Mouse (Mus musculus) ovary, adult 18-20 months (tissue): ENCODE data around the gene Hist1h2ad.
A peak's percentile ranks its signal among the peaks of the same experiment; 100 is the strongest.
"Not testable (repeated sequence)": the region's sequence is repeated elsewhere in the genome, so short reads cannot be mapped to it uniquely, and the experiment has no call there.

ENCODE experiments used
- DNase-seq: peaks from one replicate; pipeline ENCODE4 v3.0.0; 2022; ENCODE audit warnings: low spot score, mixed read lengths

Gene Hist1h2ad

DNA sequence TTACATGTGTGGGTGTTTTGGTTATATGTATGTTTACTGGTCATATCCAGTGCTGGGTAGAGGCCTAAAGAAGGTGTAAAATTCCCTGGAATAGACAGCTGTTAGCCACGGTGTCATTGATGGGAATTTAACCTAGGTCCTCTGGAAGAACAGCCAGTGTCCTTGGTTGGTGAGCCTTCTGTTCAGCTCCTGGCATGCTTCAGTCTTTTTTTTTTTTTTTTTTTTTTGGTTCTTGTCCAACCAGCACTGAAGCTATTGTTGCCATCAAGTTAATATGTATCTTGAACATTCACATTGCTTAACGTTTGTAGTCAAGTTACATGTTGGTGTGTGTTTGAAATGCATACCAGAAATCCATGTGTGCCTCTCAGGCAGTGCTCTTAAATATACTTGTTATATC is 9.7 kb upstream of the Hist1h2ad start:
- no peak for DNase-seq

DNA sequence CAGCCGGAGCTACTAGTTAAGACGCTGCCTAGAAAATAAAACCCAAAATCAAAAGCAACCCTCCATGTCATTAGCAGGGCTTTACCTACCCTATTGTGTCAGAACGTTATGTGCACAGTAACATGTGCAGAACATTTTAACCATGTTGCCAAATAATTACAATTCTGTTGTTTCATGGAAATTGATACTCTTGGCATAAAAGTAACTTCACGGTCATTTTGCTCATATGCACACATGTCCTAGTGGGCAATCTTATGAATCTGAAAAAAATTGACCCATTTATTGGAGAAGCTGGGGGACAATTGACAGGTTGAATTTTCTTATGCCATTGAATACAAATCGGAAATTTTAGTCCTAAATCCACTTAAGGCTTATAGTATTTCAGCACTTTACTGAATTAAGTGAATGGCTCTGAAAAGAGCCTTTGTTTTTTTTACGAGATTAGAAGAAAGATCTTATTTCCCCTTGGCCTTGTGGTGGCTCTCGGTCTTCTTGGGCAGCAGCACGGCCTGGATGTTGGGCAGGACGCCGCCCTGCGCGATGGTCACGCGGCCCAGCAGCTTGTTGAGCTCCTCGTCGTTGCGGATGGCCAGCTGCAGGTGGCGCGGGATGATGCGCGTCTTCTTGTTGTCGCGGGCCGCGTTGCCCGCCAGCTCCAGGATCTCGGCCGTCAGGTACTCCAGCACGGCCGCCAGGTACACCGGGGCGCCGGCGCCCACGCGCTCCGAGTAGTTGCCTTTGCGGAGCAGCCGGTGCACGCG is 3.7 kb upstream of the Hist1h2ad start:
- not testable (repeated sequence) for DNase-seq

DNA sequence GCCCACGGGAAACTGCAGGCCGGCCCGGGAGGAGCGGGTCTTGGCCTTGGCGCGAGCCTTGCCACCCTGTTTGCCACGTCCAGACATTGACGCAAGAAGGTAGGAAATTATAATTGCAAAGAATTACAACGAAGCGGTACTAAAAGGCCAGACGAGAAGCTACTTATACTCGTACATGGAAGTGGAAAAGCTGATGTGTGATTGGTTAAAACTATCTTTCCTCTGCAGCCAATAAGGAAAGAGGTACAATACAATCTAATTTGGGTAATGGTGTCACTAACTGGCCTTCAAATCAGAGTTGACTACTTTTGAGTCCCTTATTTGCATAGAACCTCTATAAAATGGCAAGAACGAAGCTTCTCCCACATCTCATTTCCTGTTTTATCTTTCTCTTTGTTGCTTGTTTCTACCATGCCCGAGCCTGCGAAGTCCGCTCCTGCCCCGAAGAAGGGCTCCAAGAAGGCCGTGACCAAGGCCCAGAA is 3.1 kb upstream of the Hist1h2ad start, which contains the start of the genes Hist1h2ae and Hist1h2bg:
TSS of gene Hist1h2ae (minus strand) at position 199 of the 482 bp plus-strand sequence.
TSS of gene Hist1h2bg (plus strand) at position 375 of the 482 bp plus-strand sequence.
- DNase-seq: peak; percentile 66

DNA sequence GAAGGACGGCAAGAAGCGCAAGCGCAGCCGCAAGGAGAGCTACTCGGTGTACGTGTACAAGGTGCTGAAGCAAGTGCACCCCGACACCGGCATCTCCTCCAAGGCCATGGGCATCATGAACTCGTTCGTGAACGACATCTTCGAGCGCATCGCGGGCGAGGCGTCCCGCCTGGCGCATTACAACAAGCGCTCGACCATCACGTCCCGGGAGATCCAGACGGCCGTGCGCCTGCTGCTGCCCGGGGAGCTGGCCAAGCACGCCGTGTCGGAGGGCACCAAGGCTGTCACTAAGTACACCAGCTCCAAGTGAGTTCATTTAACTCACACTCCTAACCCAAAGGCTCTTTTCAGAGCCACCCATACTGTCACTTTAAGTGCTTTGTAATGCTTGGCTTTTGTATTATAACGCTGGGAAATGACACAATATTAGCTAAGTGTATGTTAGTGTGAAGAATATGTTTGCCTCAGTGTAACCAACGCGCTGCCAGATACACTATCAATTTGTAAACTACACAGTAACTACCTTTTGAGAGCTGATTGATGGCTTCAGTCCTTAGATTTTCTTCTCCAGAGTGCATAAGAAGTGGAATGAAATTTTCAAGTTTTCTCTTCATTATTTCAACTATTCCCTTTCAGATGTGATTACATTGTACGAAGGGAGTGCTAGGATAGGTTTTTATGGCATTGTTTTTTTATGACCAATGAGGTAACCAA is 2.5 kb upstream of the Hist1h2ad start:
- not testable (repeated sequence) for DNase-seq

DNA sequence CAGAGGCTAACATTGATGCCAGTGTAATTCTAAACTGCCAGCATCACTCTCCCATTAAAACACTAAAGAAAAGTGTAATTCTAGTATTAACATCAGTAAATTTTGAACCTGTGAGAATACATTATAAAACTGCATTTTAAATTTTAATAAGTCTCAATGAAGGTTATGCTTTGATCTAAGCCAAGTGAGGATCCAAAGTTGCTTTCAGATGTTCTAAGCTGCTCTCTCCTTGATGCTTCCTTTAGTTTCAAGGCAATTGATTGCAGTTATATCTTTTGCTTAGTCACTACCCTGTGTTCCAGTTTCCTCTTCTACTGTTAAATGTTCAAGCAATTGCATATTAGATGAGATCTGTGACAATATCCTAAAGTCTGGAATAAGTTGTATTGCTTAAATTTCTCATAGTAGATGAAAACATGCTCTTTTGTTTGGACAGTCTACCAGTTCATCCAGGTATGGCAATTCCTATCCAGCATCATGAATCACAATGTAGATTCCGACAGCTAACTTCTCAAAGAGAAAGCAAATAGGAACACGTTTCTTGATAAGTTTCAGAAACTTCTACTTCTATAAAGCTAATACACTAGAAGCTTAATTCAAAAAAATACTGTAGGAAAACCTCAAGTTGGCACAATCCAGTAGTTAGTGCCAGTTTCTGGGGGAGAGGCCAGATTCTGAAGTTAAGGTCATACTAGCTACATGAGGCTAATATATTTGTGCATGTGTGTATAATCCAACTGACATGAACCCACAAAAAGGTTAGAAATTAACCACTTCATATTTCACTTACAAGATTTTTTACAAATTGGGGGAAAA is 1.8 kb upstream of the Hist1h2ad start:
- DNase-seq: no peak

DNA sequence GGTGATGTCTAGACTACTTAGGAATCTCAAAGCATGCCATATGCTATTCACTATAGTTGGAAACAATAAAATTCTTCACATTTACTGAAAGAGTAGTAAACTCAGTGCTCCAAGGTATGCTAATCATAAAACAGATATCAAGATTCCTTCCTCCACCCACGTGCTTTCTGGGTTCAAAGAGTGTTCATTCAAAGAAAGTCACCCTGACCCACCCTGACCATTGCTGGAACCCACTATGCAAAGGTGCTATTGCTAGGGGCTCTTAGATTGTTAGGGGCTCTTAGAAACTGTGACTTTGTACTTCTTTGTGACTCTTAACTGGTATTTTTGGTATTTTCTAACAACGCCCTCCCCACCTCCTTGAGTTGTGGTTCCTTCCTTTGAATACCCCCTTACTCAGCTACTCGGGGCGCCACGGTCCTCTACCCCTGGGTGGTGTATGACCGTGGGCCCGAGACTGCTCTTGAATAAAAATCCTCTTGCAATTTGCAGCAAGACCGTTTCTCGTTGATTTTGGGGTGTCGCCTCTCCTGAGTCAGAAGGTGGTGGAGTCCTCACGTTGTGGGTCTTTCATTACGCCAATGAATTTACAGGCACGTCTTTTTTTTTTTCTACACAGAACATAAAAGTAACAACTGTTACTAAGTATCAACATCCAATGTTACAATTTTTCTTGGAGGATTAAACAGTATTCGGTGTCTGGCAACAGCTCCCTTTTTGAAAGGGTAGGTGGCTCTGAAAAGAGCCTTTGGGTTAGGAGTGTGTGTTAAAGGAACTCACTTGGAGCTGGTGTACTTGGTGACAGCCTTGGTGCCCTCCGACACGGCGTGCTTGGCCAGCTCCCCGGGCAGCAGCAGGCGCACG is 915 bp upstream of the Hist1h2ad start:
- not testable (repeated sequence) for DNase-seq

DNA sequence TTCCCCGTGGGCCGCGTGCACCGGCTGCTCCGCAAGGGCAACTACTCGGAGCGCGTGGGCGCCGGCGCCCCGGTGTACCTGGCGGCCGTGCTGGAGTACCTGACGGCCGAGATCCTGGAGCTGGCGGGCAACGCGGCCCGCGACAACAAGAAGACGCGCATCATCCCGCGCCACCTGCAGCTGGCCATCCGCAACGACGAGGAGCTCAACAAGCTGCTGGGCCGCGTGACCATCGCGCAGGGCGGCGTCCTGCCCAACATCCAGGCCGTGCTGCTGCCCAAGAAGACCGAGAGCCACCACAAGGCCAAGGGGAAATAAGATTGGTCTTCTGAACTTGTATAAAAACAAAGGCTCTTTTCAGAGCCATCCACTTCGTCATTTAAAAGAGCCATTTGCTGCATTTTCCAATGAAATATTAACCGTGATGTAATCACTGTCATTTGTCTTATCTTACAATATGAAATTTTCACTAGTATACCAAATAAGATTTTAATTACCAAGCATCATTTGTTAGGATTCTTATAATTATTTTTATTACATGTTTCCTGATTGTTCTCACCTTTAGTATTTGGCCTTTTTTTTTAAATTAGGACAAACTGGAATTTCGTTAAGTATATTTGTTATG is 477 bp downstream of the Hist1h2ad start:
- DNase-seq: not testable (repeated sequence)

DNA sequence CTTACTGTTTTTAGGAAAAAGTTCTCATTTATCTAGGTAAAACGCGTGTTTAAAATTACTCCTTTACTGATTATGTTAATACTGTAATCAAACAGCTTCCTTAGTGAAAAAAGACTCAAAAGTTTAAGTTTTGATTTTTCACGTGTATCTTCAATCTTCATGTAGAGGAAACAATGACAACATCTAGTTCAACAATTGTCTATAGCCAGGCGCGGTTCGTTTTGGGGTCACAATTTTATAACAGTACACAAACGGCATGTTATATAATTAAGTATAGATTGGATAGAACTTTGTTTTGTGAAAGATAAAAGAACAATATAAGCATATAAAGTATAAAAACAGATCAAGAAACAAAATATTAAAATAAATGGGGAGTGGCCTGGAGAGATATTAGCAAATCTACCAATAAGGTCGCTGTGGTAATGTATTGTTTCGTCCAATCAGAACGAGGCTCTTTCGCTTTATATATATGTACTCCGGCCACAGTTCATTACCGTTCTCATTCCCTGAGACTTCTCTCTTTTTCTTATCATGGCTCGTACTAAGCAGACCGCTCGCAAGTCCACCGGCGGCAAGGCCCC is 1.2 kb downstream of the Hist1h2ad start, which contains the start of gene Hist1h3d:
TSS of gene Hist1h3d (plus strand) at position 493 of the 581 bp plus-strand sequence.
- DNase-seq: no peak

DNA sequence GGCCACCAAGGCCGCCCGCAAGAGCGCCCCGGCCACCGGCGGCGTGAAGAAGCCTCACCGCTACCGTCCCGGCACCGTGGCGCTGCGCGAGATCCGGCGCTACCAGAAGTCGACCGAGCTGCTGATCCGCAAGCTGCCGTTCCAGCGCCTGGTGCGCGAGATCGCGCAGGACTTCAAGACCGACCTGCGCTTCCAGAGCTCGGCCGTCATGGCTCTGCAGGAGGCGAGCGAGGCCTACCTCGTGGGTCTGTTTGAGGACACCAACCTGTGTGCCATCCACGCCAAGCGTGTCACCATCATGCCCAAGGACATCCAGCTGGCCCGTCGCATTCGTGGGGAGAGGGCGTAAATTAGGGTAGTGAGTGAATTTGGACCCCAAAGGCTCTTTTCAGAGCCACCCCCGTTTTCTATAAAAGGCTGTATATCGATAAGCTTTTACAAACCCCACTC is 1.7 kb downstream of the Hist1h2ad start:
- not testable (repeated sequence) for DNase-seq

DNA sequence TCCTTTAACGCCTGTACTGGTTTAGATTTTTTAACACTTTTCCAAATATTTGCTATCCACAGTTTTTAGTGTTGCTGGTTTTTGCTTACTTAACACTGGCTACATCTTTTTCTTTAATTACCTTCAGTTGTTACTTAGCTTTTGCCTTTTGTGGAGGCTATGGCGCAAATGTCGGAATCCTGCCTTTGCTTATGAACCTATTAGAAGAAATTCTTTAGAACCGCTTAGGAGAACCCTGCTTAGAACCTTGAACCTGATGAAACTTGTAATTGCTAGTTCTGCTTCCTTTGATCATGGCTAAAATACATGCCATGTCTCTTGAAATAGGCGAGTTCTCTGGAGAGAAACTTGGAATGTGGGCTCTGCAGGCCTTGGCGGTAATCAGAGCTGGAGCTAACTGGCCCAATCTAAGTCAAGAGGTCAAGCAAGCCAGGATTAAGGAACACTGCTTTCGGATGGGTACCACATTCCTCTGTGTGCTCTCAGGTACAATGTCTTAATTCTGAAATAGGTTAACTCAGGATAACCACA is 2.2 kb downstream of the Hist1h2ad start:
- no peak for DNase-seq

DNA sequence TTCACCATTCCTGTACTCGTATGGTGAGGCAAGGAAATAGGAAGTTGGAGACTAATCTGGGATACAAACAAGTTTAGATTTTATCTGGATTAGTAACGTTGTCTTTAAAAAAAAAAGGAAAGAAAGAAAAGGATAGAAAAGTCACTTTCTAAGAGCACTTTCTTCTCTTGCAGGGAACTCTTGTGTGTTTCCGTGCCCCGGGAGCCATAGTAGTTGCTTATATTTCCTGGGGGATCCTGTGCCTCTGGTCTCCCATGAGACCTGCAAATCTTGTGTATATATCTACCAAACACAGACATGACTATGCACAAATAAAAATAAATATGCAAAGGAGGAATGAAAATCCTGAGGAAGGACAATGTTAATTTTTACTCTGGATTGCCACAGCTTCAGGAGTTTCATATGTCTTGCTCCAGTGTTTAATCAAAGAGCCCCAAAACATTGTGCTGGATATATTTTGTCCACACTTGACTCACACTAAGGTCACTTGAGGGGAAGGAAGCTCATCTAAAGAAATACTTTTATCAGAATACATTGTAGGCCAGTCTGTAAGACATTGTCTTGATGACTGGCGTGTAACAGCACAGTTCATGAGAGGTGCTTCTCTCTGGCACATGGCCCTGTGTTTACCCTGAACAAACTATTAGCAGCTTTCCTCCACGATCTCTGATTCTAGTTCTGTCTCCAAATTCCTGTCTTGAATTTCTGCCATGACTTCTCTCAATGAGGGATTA is 2.9 kb downstream of the Hist1h2ad start:
- DNase-seq: no peak

DNA sequence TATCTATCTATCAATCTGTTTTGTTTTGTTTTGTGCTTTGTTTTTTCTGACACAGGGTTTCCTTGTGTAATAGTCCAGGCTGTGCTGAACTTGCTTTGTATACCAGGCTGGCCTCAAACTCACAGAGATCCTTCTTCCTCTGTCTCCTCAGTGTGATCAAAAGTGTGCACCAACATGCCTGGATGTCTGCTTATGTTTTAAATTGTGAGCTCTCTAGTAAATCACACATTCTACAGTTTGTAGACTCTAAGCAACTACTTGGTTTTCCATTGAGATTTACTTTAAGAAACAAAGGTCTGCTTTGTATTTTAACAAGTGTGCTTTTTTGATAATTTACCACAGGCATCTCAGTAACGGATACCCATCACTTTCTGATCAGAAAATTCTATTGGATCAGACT is 3.7 kb downstream of the Hist1h2ad start:
- no peak for DNase-seq

DNA sequence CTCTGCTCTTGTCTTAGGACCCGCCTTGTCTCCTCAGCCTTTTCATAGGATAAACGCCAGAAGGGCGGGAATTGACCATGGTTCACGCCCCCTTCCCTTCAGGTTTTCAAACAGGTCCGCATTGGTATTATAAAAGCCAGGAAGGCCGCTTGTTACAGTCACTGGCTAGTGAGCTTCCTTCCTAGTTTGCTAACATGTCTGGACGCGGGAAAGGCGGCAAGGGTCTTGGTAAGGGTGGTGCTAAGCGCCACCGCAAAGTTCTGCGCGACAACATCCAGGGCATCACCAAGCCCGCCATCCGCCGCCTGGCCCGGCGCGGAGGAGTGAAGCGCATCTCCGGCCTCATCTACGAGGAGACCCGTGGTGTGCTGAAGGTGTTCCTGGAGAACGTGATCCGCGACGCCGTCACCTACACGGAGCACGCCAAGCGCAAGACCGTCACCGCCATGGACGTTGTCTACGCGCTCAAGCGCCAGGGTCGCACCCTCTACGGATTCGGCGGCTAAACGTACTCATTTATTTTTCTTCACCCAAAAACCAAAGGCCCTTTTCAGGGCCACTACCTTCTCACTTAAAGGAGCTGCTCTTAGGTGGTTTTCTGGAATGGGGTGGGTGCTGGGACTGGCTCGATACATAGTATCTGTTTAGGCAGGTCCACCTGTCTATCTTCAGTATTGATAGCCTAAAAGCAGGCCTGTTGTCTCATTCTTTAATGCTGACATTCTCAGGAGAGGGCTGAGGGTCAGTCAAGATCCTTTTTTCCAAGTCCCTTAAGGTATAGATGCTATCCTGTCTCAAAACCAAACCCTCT is 7.4 kb downstream of the Hist1h2ad start, which contains the start of gene Hist1h4d:
TSS of gene Hist1h4d (plus strand) at position 191 of the 811 bp plus-strand sequence.
- peak; percentile 94 for DNase-seq

DNA sequence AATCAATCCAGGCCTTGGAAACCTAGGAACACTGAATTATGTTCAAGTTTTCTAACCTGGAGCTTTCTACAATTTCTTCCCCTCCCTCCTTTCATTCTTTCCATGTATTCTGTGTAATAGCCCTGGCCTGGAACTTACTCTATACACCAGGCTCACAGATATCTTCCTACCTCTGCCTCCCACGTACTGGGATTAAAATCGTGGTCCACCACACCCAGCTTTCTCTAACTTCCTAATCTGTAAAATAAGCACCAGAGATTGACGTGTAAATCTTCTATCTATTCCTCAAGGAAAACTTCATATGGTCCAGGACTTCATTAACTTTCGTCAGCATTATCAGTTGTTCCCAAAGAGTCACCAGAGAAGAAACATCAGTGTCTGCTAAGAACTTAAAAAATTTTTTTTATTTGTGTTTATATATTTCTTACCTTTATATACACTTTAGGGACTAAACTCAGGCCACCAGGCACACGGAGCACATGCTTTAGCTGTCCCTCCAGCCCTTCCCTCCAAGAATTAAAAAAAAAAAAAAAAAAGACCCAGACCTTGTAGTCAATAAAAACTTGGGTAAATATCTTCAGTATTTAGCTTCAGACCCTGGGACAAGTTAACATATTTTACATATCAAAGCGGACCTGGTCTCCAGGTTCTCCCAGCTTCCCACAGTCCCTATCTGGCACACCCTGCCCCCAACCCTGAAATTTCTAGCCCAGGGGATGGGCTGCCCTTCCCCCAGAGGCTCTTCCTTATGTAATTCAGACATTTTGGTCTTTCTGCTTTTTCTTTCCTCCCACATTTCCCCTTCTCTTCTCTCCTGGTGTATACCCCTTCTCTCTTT is 8.3 kb downstream of the Hist1h2ad start:
- DNase-seq: no peak

DNA sequence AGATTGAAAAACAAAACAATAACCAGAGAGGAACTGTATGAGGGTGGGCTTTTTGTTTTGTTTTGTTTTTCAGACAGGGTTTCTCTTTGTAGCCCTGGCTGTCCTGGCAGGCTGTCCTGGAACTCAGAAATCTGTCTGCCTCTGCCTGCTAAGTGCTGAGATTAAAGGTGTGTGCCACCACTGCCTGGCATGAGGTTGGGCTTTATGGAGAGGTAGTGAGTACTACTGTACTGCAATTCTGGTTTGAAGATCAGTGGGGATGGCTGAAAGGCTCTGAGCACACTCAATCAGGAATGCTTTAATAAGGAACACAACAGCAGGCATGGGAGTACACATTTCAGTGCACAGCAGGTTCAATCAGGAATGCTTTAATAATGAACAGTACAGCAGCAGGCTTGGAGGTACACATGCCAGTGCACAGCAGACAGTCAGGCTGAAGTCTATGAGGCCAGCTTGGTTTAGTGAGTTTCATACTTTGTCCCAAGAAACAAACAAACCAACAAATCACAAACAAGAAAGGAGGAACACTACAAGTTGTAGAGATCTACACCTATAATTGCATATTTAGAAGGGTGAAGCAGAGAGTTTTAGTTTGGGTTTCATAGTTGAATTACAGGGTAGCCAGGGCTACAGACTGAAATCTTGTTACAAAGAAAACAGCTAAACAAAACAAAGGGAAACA is 9.3 kb downstream of the Hist1h2ad start:
- no peak for DNase-seq

DNA sequence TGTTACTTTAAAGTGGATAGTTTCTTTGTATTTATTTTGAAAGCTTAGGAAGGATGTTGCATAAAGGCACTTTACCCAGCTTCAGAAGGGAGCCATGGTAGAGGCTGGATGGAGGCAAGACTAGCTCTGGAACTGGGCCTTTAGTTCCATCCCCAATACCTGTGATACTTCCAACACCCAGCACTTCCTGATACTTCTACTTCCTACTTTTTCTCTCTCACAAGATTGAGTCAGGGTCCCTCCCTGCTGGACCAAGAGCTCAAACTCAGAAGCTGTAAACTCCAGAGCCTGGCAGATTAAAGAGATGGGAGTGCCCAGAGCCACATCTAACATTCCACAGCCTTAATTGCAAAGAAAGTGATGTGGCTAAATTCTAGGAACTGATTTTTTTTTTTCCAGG is 10.2 kb downstream of the Hist1h2ad start:
- no peak for DNase-seq

DNA sequence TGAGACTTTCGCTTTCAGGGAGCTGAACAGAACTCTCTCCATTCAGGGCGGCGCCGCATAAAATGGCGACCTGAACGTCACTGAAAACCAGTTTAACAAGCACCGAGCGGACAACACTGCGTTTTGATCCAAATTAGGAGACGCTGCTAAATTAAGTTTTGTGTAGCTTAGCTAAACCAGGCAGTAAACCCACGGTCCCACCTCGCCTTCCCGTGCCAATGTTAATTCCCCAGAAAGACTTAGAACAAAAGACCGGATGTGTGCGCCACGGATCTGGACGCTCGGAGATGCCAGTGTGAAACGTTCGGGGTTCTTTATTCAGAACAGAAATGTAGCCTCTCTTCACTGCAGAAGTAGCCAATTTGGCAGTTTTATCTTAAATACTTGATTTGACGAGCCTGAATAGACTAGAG is 10.9 kb downstream of the Hist1h2ad start:
- DNase-seq: peak; percentile 27
